Mouse (Mus musculus): ENCODE data around the gene Hist2h3c2. TPM values are rescaled to one million over a fixed set of nuclear protein-coding genes. Genes with fewer than 3 reads are reported as not detected.
"Not testable (repeated sequence)": the region's sequence is repeated elsewhere in the genome, so short reads cannot be mapped to it uniquely, and the experiment has no call there.

Gene Hist2h3c2
- polyA plus RNA-seq (2014; fragmentation: Nextera tagmentation; extraction: Ambion mirVana), result 8.3 and 8.7 TPM in 2 replicates

DNA sequence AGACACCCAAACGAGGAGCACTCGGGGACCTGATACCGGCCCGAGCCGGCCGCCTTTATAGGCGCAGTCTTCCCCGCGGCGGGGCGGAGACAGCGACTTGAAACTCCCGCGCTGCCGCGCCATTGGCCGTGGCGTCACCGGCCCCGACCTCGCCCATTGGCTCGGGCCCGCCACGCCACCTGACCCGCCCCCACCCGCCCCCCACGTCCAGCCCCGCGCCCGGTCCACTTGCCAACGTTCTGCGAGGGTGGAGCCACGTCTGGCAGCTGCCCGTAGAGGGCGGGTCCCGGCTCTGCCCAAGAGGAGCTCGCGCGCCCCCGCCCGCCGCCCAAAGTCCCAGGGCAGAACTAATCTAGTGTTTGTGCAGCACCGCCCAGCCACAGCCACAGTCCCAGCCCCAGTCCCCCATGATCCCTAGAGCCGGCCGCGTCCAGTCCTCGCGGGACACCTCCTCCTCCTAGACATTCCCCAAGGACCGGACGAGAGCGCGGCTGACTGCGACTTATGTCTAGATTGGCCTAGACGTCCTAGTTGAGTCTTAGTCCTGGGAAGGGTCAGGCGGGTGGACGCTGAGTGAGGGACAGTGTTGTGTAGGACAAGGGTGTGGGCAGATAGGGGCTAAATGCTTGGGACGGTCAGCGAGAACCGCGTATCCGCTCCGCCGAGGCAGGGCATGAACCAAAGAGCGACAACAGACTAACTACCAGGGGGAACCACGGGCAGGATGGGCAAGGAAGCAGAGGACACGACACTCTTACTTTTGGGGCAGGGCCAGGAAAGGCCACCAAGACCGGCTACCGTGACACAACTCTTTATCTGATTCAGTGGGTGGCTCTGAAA is at the start of gene Hist2h3c2:
Gene Hist2h3c2 (minus strand): TSS at position 174 of the 840 bp plus-strand sequence.
- ATAC-seq (replicated peaks; ENCODE audit: low FRiP score, low TSS enrichment, low read depth), result peak; percentile 87
- H3K36me3 ChIP-seq (ENCODE audit: control insufficient read depth, insufficient read depth, low read length), result not testable (repeated sequence)
- under 1% methylated on average over 22 of the region's 68 CpGs for WGBS

DNA sequence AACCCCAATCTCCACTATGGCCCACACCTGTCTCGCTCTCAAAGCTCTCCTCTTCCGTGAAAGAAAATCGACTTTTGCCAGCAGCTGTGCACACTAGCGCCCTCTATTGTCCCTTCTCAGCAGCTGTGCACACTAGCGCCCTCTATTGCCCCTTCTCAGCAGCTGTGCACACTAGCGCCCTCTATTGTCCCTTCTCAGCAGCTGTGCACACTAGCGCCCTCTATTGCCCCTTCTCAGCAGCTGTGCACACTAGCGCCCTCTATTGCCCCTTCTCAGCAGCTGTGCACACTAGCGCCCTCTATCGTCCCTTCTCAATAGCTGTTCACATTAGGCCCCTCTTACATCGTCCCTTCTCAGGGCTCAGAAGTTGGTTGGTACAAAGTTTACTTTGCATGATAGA is 48.4 kb upstream of the Hist2h3c2 start:
- H3K4me2 ChIP-seq (ENCODE audit: low read length); DNase-seq (ENCODE audit: low spot score); H3K9ac ChIP-seq (ENCODE audit: low read length); H3K4me3 ChIP-seq (ENCODE audit: low read depth, low read length); H3K27ac ChIP-seq (ENCODE audit: low read depth); H3K4me1 ChIP-seq (replicated peaks; ENCODE audit: control insufficient read depth, insufficient read depth, low read length); H3K36me3 ChIP-seq (ENCODE audit: control insufficient read depth, insufficient read depth, low read length); H3K27me3 ChIP-seq (replicated peaks; ENCODE audit: control insufficient read depth, insufficient read depth, low read length); ATAC-seq (replicated peaks; ENCODE audit: low FRiP score, low TSS enrichment, low read depth); H3K9me3 ChIP-seq (ENCODE audit: control insufficient read depth, low read length): not testable (repeated sequence)
- WGBS, result 86% methylated on average over 11 of the region's 11 CpGs

More for the DNA sequence above, at the start of gene Hist2h3c2:
- peak within 1 kb of the TSS; percentile 86 for H3K27ac ChIP-seq (ENCODE audit: low read depth)
- peak within 1 kb of the TSS; percentile 58 for H3K4me2 ChIP-seq (ENCODE audit: low read length)
- not testable (repeated sequence) for H3K27me3 ChIP-seq (replicated peaks; ENCODE audit: control insufficient read depth, insufficient read depth, low read length); H3K9me3 ChIP-seq (ENCODE audit: control insufficient read depth, low read length); DNase-seq (ENCODE audit: low spot score)
- peak within 1 kb of the TSS; percentile 89 for H3K9ac ChIP-seq (ENCODE audit: low read length)
- H3K4me1 ChIP-seq (replicated peaks; ENCODE audit: control insufficient read depth, insufficient read depth, low read length), result peaks cover 16% of the 10 kb centered on the region
- H3K4me3 ChIP-seq (ENCODE audit: low read depth, low read length), result peak within 1 kb of the TSS; percentile 55

GRCm38 (mm10) chr3:96284457-96284856 is 45.5 kb upstream of the Hist2h3c2 start:
- H3K9ac ChIP-seq (ENCODE audit: low read length), result no peak overlapping the region
- H3K36me3 ChIP-seq (ENCODE audit: control insufficient read depth, insufficient read depth, low read length), result no peaks in the 10 kb centered on the region
- 13% methylated on average over 4 of the region's 4 CpGs for WGBS

GRCm38 (mm10) chr3:96280660-96281059 is 41.7 kb upstream of the Hist2h3c2 start:
- Histone ChIP-seq H3K9me3 (ENCODE audit: control insufficient read depth, low read length) (no peaks in the 10 kb centered on the region), H3K4me1 (replicated peaks; ENCODE audit: control insufficient read depth, insufficient read depth, low read length) (no peaks in the 10 kb centered on the region; the same call in 1 of the 2 replicates), H3K27me3 (replicated peaks; ENCODE audit: control insufficient read depth, insufficient read depth, low read length) (peaks cover 6% of the 10 kb centered on the region; the same call in 1 of the 2 replicates), H3K4me2 (ENCODE audit: low read length) (no peak overlapping the region), H3K4me3 (ENCODE audit: low read depth, low read length) (no peak overlapping the region), H3K36me3 (ENCODE audit: control insufficient read depth, insufficient read depth, low read length) (no peaks in the 10 kb centered on the region), H3K27ac (ENCODE audit: low read depth) (no peak overlapping the region), H3K9ac (ENCODE audit: low read length) (no peak overlapping the region)
- WGBS, result 60% methylated on average over 6 of the region's 6 CpGs
- ATAC-seq (replicated peaks; ENCODE audit: low FRiP score, low TSS enrichment, low read depth) (no peak), DNase-seq (ENCODE audit: low spot score) (no peak)

More at GRCm38 (mm10) chr3:96284457-96284856, 45.5 kb upstream of the Hist2h3c2 start:
- no peak overlapping the region for H3K27ac ChIP-seq (ENCODE audit: low read depth)
- no peak for ATAC-seq (replicated peaks; ENCODE audit: low FRiP score, low TSS enrichment, low read depth)
- 0 out of 2 replicates have a peak, but pooled peaks cover 2% of the 10 kb centered on the region for H3K9me3 ChIP-seq (ENCODE audit: control insufficient read depth, low read length)
- H3K4me1 ChIP-seq (replicated peaks; ENCODE audit: control insufficient read depth, insufficient read depth, low read length), result no peaks in the 10 kb centered on the region
- peaks cover 6% of the 10 kb centered on the region; the same call in 1 of the 2 replicates for H3K27me3 ChIP-seq (replicated peaks; ENCODE audit: control insufficient read depth, insufficient read depth, low read length)
- no peak overlapping the region for H3K4me3 ChIP-seq (ENCODE audit: low read depth, low read length)
- DNase-seq (ENCODE audit: low spot score), result no peak
- H3K4me2 ChIP-seq (ENCODE audit: low read length), result peak overlapping the region; percentile 23

DNA sequence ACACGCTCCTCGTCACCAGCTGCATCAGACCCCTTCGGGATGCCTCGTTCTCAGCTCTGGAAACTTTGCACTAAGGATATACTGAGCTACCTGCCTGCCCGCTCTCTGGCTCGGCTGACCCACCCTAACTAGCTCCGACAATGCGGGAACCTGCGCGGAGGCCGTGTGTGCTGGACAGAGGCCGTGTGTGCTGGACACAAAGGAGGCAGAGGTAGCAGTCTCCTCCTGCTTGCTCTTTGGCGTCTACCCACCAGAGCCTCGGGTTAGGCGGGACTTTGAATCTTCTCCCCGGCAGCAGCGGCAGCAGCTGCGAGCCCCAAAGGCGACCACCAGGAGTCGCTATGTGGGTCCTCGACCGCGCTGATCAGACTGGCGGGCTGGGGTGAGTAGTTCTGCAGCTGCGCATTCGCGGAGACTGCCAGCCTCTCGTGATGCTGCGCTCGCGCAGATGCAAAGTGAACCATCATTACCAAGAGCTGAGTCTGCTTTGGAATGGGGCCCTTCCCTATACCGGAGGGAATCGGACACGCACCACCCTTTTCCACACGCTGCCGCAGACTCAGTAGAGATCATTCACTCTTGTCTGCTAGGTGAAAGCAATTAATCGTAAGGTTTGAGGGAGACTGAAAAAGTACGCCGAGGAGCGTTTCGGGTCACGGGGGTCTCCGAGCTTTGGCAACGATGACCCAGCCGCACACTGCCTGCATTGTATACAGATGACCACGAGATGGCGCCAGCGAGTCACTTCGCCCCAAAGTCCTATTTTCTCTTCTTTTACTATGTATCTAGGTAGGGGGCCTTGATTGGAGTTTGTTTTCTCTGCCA is 39.1 kb upstream of the Hist2h3c2 start:
- Histone ChIP-seq H3K4me3 (ENCODE audit: low read depth, low read length) (peak overlapping the region; percentile 45), H3K27me3 (replicated peaks; ENCODE audit: control insufficient read depth, insufficient read depth, low read length) (peaks cover under 1% of the 10 kb centered on the region; the same call in 1 of the 2 replicates), H3K36me3 (ENCODE audit: control insufficient read depth, insufficient read depth, low read length) (no peaks in the 10 kb centered on the region), H3K9me3 (ENCODE audit: control insufficient read depth, low read length) (no peaks in the 10 kb centered on the region), H3K4me1 (replicated peaks; ENCODE audit: control insufficient read depth, insufficient read depth, low read length) (no peaks in the 10 kb centered on the region; the same call in 1 of the 2 replicates), H3K27ac (ENCODE audit: low read depth) (peak overlapping the region; percentile 76), H3K4me2 (ENCODE audit: low read length) (peak overlapping the region; percentile 81), H3K9ac (ENCODE audit: low read length) (peak overlapping the region; percentile 63)
- WGBS, result under 1% methylated on average over 49 of the region's 49 CpGs
- ATAC-seq (replicated peaks; ENCODE audit: low FRiP score, low TSS enrichment, low read depth), result peak; percentile 94
- DNase-seq (ENCODE audit: low spot score), result peak; percentile 98

DNA sequence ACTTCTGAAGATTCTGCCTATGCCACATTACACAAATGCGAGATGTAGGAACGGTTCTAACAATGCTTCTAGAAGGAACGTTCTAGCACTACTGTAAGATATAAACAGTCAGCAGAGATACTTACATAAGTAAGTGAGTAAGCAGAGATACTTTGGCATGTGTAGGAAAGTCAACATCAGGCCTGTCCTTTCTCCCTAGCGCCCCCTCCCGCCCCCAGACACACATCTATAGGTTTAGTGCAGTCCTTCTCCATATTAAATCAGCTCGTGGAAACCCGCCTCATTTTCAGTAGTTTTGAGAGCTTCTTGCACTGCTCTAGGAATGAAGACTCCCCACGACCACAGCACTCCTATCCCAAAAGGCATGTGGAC is 38.5 kb upstream of the Hist2h3c2 start:
- 13% methylated on average over 8 of the region's 8 CpGs for WGBS
- peak; percentile 10 for ATAC-seq (replicated peaks; ENCODE audit: low FRiP score, low TSS enrichment, low read depth)
- peak overlapping the region; percentile 76; the same call in 1 of the 2 replicates for H3K27ac ChIP-seq (ENCODE audit: low read depth)
- H3K4me3 ChIP-seq (ENCODE audit: low read depth, low read length), result peak overlapping the region; percentile 45
- no peaks in the 10 kb centered on the region for H3K9me3 ChIP-seq (ENCODE audit: control insufficient read depth, low read length)
- H3K27me3 ChIP-seq (replicated peaks; ENCODE audit: control insufficient read depth, insufficient read depth, low read length), result no peaks in the 10 kb centered on the region
- no peak for DNase-seq (ENCODE audit: low spot score)
- peak overlapping the region; percentile 63 for H3K9ac ChIP-seq (ENCODE audit: low read length)
- no peaks in the 10 kb centered on the region for H3K36me3 ChIP-seq (ENCODE audit: control insufficient read depth, insufficient read depth, low read length)
- peak overlapping the region; percentile 81 for H3K4me2 ChIP-seq (ENCODE audit: low read length)
- H3K4me1 ChIP-seq (replicated peaks; ENCODE audit: control insufficient read depth, insufficient read depth, low read length), result no peaks in the 10 kb centered on the region; the same call in 1 of the 2 replicates

GRCm38 (mm10) chr3:96273591-96274465 is 34.9 kb upstream of the Hist2h3c2 start:
- no peak for DNase-seq (ENCODE audit: low spot score)
- ATAC-seq (replicated peaks; ENCODE audit: low FRiP score, low TSS enrichment, low read depth), result no peak

More at GRCm38 (mm10) chr3:96273591-96274465, 34.9 kb upstream of the Hist2h3c2 start:
- Histone ChIP-seq H3K4me3 (ENCODE audit: low read depth, low read length) (no peak overlapping the region), H3K27ac (ENCODE audit: low read depth) (no peak overlapping the region), H3K9ac (ENCODE audit: low read length) (no peak overlapping the region), H3K27me3 (replicated peaks; ENCODE audit: control insufficient read depth, insufficient read depth, low read length) (no peaks in the 10 kb centered on the region), H3K9me3 (ENCODE audit: control insufficient read depth, low read length) (no peaks in the 10 kb centered on the region), H3K4me1 (replicated peaks; ENCODE audit: control insufficient read depth, insufficient read depth, low read length) (peaks cover 3% of the 10 kb centered on the region; the same call in 1 of the 2 replicates), H3K4me2 (ENCODE audit: low read length) (no peak overlapping the region), H3K36me3 (ENCODE audit: control insufficient read depth, insufficient read depth, low read length) (no peaks in the 10 kb centered on the region)
- 87% methylated on average over 17 of the region's 17 CpGs for WGBS
